In the genomic region with DNA sequence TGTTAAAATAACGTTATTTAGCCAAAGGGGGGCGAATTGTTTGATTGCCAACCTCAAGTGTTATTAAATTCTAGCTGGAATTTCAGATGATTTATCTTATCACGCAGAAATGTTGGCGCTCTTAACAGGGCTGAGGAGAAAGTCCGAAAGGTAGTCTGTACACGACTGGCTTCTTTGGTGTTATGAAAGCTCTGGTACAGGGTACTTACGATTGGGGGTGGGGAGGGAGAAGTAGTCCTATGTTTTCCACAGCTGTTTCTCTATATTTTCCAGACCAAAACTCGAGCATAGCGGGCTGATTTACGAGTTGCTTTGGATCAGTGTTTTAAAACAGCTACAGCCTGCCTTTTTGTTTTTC, we compare ENCODE assay signal across 10 mouse cellular contexts. TPM values are rescaled to one million over a fixed set of nuclear protein-coding genes. Genes with fewer than 3 reads are reported as not detected.
DNase-seq lines count a peak whose midpoint lies in the region; ATAC-seq and TF ChIP-seq lines count a peak whose summit lies in the region.
"Had no signal": no experiment of that assay in that cellular context is flagged by ENCODE, and none has a peak within 500 bp of the region (broad histone marks: within the 10 kb centered on the region; RNA-seq: fewer than 3 reads in every experiment).

No protein-coding gene starts in this region.

- H3K36me3 ChIP-seq in heart, embryonic 15.5 days, result no peaks in the 10 kb centered on the region
- H3K36me3 ChIP-seq in embryonic facial prominence, embryonic 14.5 days (ENCODE audit: control insufficient read depth, insufficient read depth, low read length), result peaks cover 10% of the 10 kb centered on the region
- no peaks in the 10 kb centered on the region; the same call in 1 of the 2 replicates for H3K36me3 ChIP-seq in kidney, adult 2 months (ENCODE audit: control insufficient read depth, insufficient read depth, low read length)
- no peaks in the 10 kb centered on the region for H3K36me3 ChIP-seq in midbrain, embryonic 16.5 days (ENCODE audit: control insufficient read depth, insufficient read depth, low read length)

- WGBS in heart, embryonic 15.5 days, result 40% methylated on average over 10 of the region's 10 CpGs
- 8% methylated on average over 10 of the region's 10 CpGs for whole genome bisulfite sequencing in embryonic facial prominence, embryonic 14.5 days
- WGBS in kidney, adult 2 months, result 24% methylated on average over 10 of the region's 10 CpGs
- 20% methylated on average over 10 of the region's 10 CpGs for WGBS in midbrain, embryonic 16.5 days

- no peak overlapping the region for H3K9ac ChIP-seq in heart, embryonic 15.5 days
- H3K9ac ChIP-seq in embryonic facial prominence, embryonic 14.5 days (ENCODE audit: low read depth, low read length), result peak overlapping the region; percentile 100
- H3K9ac ChIP-seq in midbrain, embryonic 16.5 days (ENCODE audit: low read depth, low read length), result no peak overlapping the region

- peaks cover 50% of the 10 kb centered on the region for H3K27me3 ChIP-seq in heart, embryonic 15.5 days
- no peaks in the 10 kb centered on the region for H3K27me3 ChIP-seq in embryonic facial prominence, embryonic 14.5 days (replicated peaks; ENCODE audit: control insufficient read depth, insufficient read depth, low read length)
- H3K27me3 ChIP-seq in kidney, adult 2 months (replicated peaks; ENCODE audit: control insufficient read depth, insufficient read depth, low read length), result no peaks in the 10 kb centered on the region
- peaks cover 3% of the 10 kb centered on the region; the same call in 1 of the 2 replicates for H3K27me3 ChIP-seq in midbrain, embryonic 16.5 days (ENCODE audit: control insufficient read depth, insufficient read depth, low read depth, low read length)
- H3K27me3 ChIP-seq: CH12.LX had no signal

- no peak for TF ChIP-seq CTCF in kidney, adult 2 months (conservative IDR thresholded peaks at IDR 0.05; ENCODE audit: insufficient read depth, insufficient read length, low read depth, low read length)

- H3K27ac ChIP-seq in heart, embryonic 15.5 days, result no peak overlapping the region
- H3K27ac ChIP-seq in embryonic facial prominence, embryonic 14.5 days (replicated peaks; ENCODE audit: low read depth, low read length), result peak overlapping the region; percentile 97
- H3K27ac ChIP-seq in kidney, adult 2 months (ENCODE audit: insufficient read depth, low read depth, low read length), result peak overlapping the region; percentile 72
- H3K27ac ChIP-seq in midbrain, embryonic 16.5 days (ENCODE audit: low read length), result peak overlapping the region; percentile 52; the same call in 1 of the 2 replicates

- peak overlapping the region; percentile 96; the same call in 1 of the 2 replicates for H3K4me2 ChIP-seq in heart, embryonic 15.5 days
- peak overlapping the region; percentile 92 for H3K4me2 ChIP-seq in embryonic facial prominence, embryonic 14.5 days (ENCODE audit: low read depth, low read length)
- H3K4me2 ChIP-seq in midbrain, embryonic 16.5 days (ENCODE audit: low read length), result peak overlapping the region; percentile 98

- peaks cover 12% of the 10 kb centered on the region for H3K4me1 ChIP-seq in heart, embryonic 15.5 days (replicated peaks)
- H3K4me1 ChIP-seq in embryonic facial prominence, embryonic 14.5 days (ENCODE audit: control insufficient read depth, insufficient read depth, low read length), result peaks cover 50% of the 10 kb centered on the region
- peaks cover 11% of the 10 kb centered on the region for H3K4me1 ChIP-seq in kidney, adult 2 months (ENCODE audit: control insufficient read depth, insufficient read depth, low read length)
- H3K4me1 ChIP-seq in midbrain, embryonic 16.5 days (ENCODE audit: control insufficient read depth, insufficient read depth, low read length), result peaks cover 26% of the 10 kb centered on the region

- TF ChIP-seq POLR2A in kidney, adult 2 months (IDR thresholded peaks at IDR 0.05; ENCODE audit: low read depth, low read length), result no peak

- H3K4me3 ChIP-seq in heart, embryonic 15.5 days, result peak overlapping the region; percentile 65; the same call in 1 of the 2 replicates
- peak overlapping the region; percentile 93 for H3K4me3 ChIP-seq in embryonic facial prominence, embryonic 14.5 days (ENCODE audit: low read depth, low read length)
- 0 out of 2 replicates have a peak overlapping the region, but pooled peaks have one; percentile 31 for H3K4me3 ChIP-seq in kidney, adult 2 months (ENCODE audit: insufficient read depth, low read depth, low read length)
- H3K4me3 ChIP-seq in midbrain, embryonic 16.5 days (ENCODE audit: low read depth, low read length), result peak overlapping the region; percentile 21
- H3K4me3 ChIP-seq: layer of hippocampus, adult 2 months had no signal

- no peak for DNase-seq in heart, adult 9 months (ENCODE audit: low spot score in 2 of 2)
- peak; percentile 80 for DNase-seq in embryonic facial prominence, embryonic 14.5 days (ENCODE audit: low spot score)
- DNase-seq in kidney, adult 2 months, result peak; percentile 64
- DNase-seq in retina, postnatal 1 day, result no peak
- no peak for DNase-seq in adrenal gland, postnatal 4 days (ENCODE audit: low spot score in 2 of 2)
- DNase-seq in thymus, postnatal 14 days, result no peak

- H3K9me3 ChIP-seq in heart, embryonic 15.5 days (replicated peaks), result no peaks in the 10 kb centered on the region
- no peaks in the 10 kb centered on the region for H3K9me3 ChIP-seq in embryonic facial prominence, embryonic 14.5 days (ENCODE audit: control insufficient read depth, low read length)
- H3K9me3 ChIP-seq in midbrain, embryonic 16.5 days (replicated peaks; ENCODE audit: control insufficient read depth, low read length, poor library complexity, severe bottlenecking), result no peaks in the 10 kb centered on the region

- ATAC-seq in heart, embryonic 15.5 days (replicated peaks; ENCODE audit: insufficient number of reproducible peaks, insufficient read depth, low FRiP score, low read depth), result no peak
- ATAC-seq in embryonic facial prominence, embryonic 14.5 days (ENCODE audit: low read depth), result no peak
- no peak for ATAC-seq in midbrain, embryonic 16.5 days

RNA-seq across cellular contexts. Expression of gene Lrig3, which starts 3.1 kb away (rescaled TPM):
- 1.5 and 3.4 TPM in 2 replicates for polyA plus RNA-seq in heart, embryonic 15.5 days (2015; fragmentation: Nextera tagmentation; extraction: Ambion mirVana)
- polyA plus RNA-seq in embryonic facial prominence, embryonic 14.5 days (2014; fragmentation: Nextera tagmentation; extraction: Ambion mirVana), result 23.6 and 29.1 TPM in 2 replicates
- 7.1 and 8.8 TPM in 2 replicates for polyA plus RNA-seq in kidney, adult 2 months (2012; rRNA removed)
- 2.7 and 2.9 TPM in 2 replicates for polyA plus RNA-seq in midbrain, embryonic 16.5 days (2015; fragmentation: Nextera tagmentation; extraction: Ambion mirVana)
- total RNA-seq in adrenal gland, postnatal 4 days (2021), result 10 to 100 TPM in 1 of 2 experiments, 1 to 10 TPM in 1; 9.2 to 12.9 TPM
- total RNA-seq: CH12.LX had no signal

Comparison
In these comparisons a context has a peak if more than half of its experiments do, and no peak if none do; other contexts are left out.
1. H3K4me3 ChIP-seq: peak in every context shown above with its lines; median percentile 93 in embryonic facial prominence, embryonic 14.5 days; 65 in heart, embryonic 15.5 days; 31 in kidney, adult 2 months; 21 in midbrain, embryonic 16.5 days.
2. DNase-seq: peak in embryonic facial prominence, embryonic 14.5 days (single experiment) and kidney, adult 2 months (single experiment); none in heart, adult 9 months (0 of 2), retina, postnatal 1 day (single experiment), adrenal gland, postnatal 4 days (0 of 2) and thymus, postnatal 14 days (single experiment).
3. Peak in every context shown above with its lines, with median percentiles within 50 percentile points of each other: H3K4me2 ChIP-seq.